Mouse (Mus musculus): ENCODE measurements around the gene Hif3a.

DNA sequence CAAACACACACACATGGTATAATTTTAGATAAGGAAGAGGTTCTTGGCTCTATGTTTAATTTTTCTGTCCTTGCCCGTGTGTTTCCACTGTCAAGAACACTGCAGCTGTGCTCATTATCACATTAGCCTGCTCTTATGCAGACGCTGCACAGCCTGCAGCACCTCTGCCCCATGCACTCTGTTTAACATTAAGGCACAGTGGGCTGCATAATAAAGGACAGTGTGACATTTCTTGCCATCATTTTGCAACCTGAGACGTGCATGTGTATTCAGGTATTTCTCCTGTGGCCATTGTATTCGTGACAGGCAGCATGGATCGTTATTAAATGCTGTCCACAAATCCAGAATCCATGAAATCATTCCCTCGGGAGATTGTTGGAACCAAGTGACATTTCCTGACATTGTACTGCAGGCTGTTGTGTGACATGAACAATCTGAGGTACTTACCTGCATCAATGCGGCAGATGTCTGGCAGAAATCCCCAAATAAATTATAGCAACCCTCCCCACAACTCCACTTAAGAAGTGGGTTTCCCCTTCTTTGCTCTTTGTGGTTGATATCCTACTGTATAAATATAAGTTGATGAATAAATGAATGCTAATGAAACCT, 74.6 kb downstream of the Hif3a start:
- TF ChIP-seq CTCF (IDR thresholded peaks at IDR 0.05; ENCODE audit: extremely low read depth, insufficient read length, insufficient replicate concordance, low read depth, low read length) (no peak), POLR2A (IDR thresholded peaks at IDR 0.05; ENCODE audit: low read depth, low read length) (no peak)

All from small intestine, adult 2 months (tissue).